Mouse (Mus musculus) midbrain, embryonic 13.5 days (tissue): ENCODE measurements around the gene Catsper3. TPM values are rescaled to one million over a fixed set of nuclear protein-coding genes. Genes with fewer than 3 reads are reported as not detected.

Source experiments
- ATAC-seq: fragments of 200-750 bp; cut with Nextera tagmentation; 2 replicates; pipeline ENCODE4 v1.8.0; 2017; ENCODE audit warnings: mild to moderate bottlenecking, moderate TSS enrichment, moderate library complexity
- H3K27ac ChIP-seq: fragments of 300-500 bp; sonication (generic); 2 replicates; pipeline ENCODE4 v1.5.1; 2015; ENCODE audit warnings: inconsistent platforms, mild to moderate bottlenecking, moderate library complexity
- H3K27me3 ChIP-seq: fragments of 300-500 bp; sonication (generic); 2 replicates; pipeline ENCODE4 v1.6.1; 2015; ENCODE audit warnings: mild to moderate bottlenecking, inconsistent platforms
- H3K36me3 ChIP-seq: fragments of 300-500 bp; sonication (generic); 2 replicates; pipeline ENCODE4 v1.6.1; 2015; ENCODE audit warnings: mild to moderate bottlenecking, inconsistent platforms
- H3K4me1 ChIP-seq: fragments of 300-500 bp; sonication (generic); replicated peaks from 2 replicates; pipeline ENCODE4 v1.6.1; 2015; ENCODE audit warnings: inconsistent platforms
- H3K4me2 ChIP-seq: fragments of 300-500 bp; sonication (generic); replicated peaks from 2 replicates; pipeline ENCODE4 v1.6.1; 2015; ENCODE audit warnings: moderate library complexity, mild to moderate bottlenecking, inconsistent platforms
- H3K4me3 ChIP-seq: fragments of 300-500 bp; sonication (generic); replicated peaks from 2 replicates; pipeline ENCODE4 v1.5.1; 2015; ENCODE audit warnings: mild to moderate bottlenecking, inconsistent platforms
- H3K9ac ChIP-seq: fragments of 300-500 bp; sonication (generic); replicated peaks from 2 replicates; pipeline ENCODE4 v1.6.1; 2015; ENCODE audit warnings: mild to moderate bottlenecking, inconsistent platforms
- H3K9me3 ChIP-seq: fragments of 300-500 bp; sonication (generic); 2 replicates; pipeline ENCODE4 v1.6.1; 2016; ENCODE audit warnings: mild to moderate bottlenecking, inconsistent platforms
- WGBS: fragments of 180-500 bp; shearing (Covaris S2); methylation state at CpG from one replicate; pipeline ENCODE4 v1.1.7; 2015; 5-methylcytosine and 5-hydroxymethylcytosine counted together
- polyA plus RNA-seq: library from polyadenylated mRNA; unstranded; fragments of >200 nt; fragmentation: Nextera tagmentation; extraction: Ambion mirVana; gene quantifications from 2 replicates; pipeline ENCODE4 v1.2.1, GENCODE M21; 2015

The Catsper3 gene
- polyA plus RNA-seq, 1 experiment from 2014 or later = 0.12 TPM

- H3K4me3 ChIP-seq = peak overlapping the region; percentile 6; the same call in 1 of the 2 replicates
- under 1% methylated on average over 50 of the region's 50 CpGs for WGBS
- peaks cover 93% of the 10 kb centered on the region for H3K27me3 ChIP-seq
- no peaks in the 10 kb centered on the region for H3K36me3 ChIP-seq
- H3K9ac ChIP-seq = no peak overlapping the region
- no peak overlapping the region for H3K27ac ChIP-seq
- H3K4me1 ChIP-seq = peaks cover 33% of the 10 kb centered on the region
- no peak overlapping the region for H3K4me2 ChIP-seq
- no peaks in the 10 kb centered on the region for H3K9me3 ChIP-seq
- ATAC-seq = no peak
Observed at GRCm38 (mm10) chr13:55828141-55829017, 44.0 kb downstream of the Catsper3 start.

DNA sequence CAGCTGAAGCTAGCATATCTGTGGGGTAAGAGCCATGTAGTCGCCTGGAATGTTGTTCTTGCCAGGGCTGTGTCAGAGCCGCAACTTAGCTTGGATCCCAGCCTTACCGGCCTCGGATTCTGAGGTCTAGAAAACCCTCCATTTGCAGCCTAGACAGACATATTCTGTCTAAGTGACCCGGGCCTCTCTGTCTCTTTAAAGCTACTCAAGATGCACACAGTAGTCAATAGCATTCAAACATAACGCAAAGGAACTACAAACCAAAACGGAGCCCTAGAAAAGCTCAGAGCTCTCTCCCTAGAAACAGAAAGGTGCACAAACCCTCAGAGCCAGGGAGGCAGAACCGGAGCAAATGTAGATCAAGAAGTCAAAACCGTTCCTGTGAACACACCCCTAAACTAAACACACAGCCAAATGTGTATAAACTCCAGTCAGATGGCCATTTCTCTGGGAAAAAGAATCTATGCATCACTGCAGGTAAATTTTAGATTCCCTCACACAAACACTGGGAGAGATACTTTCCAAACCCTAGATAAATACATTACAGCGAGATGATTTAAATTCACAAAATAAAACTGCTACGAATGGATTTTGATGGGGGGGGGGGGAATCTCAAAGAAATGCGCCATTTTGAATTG, 44.8 kb downstream of the Catsper3 start:
- Histone ChIP-seq H3K9ac (no peak overlapping the region), H3K9me3 (no peaks in the 10 kb centered on the region), H3K36me3 (no peaks in the 10 kb centered on the region), H3K4me2 (no peak overlapping the region), H3K27ac (no peak overlapping the region), H3K4me1 (peaks cover 33% of the 10 kb centered on the region), H3K27me3 (peaks cover 93% of the 10 kb centered on the region), H3K4me3 (no peak overlapping the region)
- no peak for ATAC-seq
- WGBS = 2% methylated on average over 12 of the region's 12 CpGs

DNA sequence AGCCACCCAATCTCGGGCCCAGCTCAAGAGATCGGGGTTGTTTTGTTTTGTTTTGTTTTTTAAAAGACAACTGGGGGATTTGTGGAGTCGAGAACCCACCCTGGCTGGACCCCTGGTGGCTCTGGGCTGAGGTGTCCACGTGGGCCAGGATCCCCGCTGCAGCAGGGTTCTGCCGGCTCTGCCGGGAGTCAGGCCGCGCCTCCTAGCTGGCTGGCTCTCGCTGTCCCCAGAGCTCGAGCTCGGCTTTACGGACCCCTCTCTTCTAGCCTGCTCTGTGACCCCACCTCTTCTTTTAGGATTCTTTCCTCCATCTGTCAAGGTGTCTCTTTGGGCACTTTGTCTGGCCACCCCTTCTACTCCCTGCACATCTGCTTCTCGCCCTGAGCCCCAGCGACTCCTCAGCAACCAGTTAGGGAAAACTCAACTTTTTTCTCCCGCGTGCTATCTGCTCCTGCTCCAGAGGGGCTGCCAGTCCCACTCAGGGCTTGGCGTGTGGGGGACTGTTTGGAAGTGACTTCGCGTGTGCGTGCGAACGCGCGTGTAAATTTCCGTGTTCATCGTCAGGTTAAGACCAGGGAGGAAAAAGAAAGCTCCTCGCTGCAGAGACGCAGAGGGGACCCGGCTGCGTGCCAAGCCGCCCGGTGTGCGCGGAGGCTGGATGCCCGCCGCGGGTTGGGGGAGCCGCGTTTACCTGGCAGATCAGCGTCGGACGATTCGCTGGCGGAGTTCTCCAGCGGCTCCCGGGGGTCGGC, 45.9 kb downstream of the Catsper3 start:
- peaks cover 29% of the 10 kb centered on the region for H3K4me1 ChIP-seq
- peaks cover 93% of the 10 kb centered on the region for H3K27me3 ChIP-seq
- under 1% methylated on average over 45 of the region's 48 CpGs for WGBS
- no peak overlapping the region for H3K27ac ChIP-seq
- no peak; the same call in 1 of the 2 replicates for ATAC-seq
- H3K9ac ChIP-seq = no peak overlapping the region
- peak overlapping the region; percentile 32; the same call in 1 of the 2 replicates for H3K4me2 ChIP-seq
- no peaks in the 10 kb centered on the region for H3K9me3 ChIP-seq
- H3K4me3 ChIP-seq = peak overlapping the region; percentile 15
- no peaks in the 10 kb centered on the region for H3K36me3 ChIP-seq

DNA sequence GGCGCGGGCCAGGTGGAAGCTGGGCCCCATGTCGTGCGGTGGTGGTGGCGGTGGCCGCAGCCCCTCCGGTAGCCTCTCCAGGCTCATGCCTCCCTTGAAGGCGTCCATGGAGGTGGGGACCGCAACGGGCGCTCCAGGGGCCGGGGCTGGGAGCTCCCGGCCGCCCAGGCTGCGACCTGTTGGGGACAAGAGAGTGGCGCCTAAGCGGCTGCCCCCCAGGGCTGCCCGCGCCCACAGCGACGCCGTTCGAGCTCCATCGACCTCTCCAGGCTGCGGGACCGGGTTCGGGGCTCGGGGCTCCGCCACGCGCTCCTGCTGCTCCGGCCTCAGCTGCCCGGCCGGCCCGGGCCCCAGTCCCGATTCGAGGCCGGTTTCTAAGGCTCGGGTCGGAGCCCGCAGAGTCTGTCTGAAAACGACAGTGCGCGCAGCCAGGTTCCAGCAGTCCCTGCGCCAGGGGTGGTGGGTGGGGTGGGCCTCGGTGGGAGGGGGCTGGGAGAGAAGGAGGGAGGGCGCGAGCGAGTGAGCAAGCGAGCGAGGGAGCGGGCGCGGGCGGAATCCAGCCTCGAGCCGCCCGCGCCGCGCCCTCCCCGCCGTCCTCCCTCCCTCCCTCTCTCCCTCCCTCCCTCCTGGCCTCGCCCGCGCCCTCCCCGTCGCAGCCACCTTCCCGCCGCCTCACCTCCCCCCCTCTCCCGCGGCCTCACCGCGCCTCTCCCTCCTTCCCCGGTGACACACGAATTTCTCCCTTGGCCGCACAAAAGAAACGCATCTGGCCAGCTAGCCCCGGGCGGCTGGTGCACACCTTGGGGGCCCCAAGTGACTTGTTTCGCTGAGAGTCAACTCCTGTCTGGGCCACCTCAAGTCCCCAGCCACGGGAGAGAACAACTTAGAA, 46.7 kb downstream of the Catsper3 start:
- under 1% methylated on average over 71 of the region's 82 CpGs for WGBS
- no peak overlapping the region for H3K27ac ChIP-seq
- peaks cover 33% of the 10 kb centered on the region for H3K4me1 ChIP-seq
- no peak for ATAC-seq
- H3K9me3 ChIP-seq = no peaks in the 10 kb centered on the region
- H3K9ac ChIP-seq = no peak overlapping the region
- no peaks in the 10 kb centered on the region for H3K36me3 ChIP-seq
- peaks cover 93% of the 10 kb centered on the region for H3K27me3 ChIP-seq
- peak overlapping the region; percentile 15 for H3K4me3 ChIP-seq
- H3K4me2 ChIP-seq = peak overlapping the region; percentile 32

DNA sequence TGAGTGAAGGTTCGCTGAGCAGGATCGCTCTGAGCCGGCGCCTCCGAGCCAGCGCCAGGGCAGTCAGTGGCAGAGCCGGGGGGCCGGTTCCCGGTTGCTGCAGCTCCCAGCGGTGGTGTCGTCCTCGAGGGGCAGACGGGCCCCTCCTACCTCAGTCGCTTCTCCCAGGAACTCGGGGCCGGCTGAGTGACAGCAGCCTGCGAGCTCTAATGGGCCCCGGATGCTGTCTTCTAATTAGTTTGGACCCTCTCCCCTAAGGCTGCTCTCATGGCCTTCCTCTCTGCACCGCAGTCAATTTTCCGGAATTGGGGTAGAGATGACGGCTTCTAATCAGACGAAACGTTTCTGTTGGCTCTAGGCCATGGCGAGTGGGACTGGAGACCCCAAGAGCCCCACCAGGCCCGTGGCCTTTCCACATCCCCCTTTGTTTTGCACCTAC, 47.4 kb downstream of the Catsper3 start:
- Histone ChIP-seq H3K4me1 (peaks cover 38% of the 10 kb centered on the region), H3K9me3 (no peaks in the 10 kb centered on the region), H3K36me3 (no peaks in the 10 kb centered on the region), H3K27me3 (peaks cover 95% of the 10 kb centered on the region), H3K9ac (no peak overlapping the region), H3K27ac (no peak overlapping the region), H3K4me3 (no peak overlapping the region), H3K4me2 (peak overlapping the region; percentile 32; the same call in 1 of the 2 replicates)
- no peak for ATAC-seq
- WGBS = under 1% methylated on average over 15 of the region's 25 CpGs

DNA sequence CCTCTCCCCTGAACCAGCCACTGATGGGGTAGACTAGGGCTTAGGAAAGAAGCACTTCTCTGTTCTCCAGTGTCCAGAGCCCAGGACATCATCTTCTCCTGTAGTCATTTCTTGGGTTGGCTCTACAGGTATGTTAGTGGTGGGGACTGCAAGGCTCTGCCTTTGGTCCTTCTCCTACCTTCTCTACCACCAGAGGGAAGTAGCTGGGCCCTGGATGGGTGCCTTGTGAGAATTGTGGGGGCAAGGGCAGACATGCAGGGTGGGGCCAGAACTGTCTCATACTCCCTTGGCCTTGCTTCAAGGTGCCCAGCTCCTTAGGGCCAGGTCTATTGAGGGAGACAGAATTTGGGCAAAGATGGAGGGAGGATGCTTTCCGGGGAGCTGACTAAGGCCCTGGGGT, 48.2 kb downstream of the Catsper3 start:
- H3K36me3 ChIP-seq = no peaks in the 10 kb centered on the region
- no peak overlapping the region for H3K4me2 ChIP-seq
- no peak overlapping the region for H3K4me3 ChIP-seq
- no peak for ATAC-seq
- peaks cover 99% of the 10 kb centered on the region for H3K27me3 ChIP-seq
- H3K9ac ChIP-seq = no peak overlapping the region
- no peaks in the 10 kb centered on the region for H3K9me3 ChIP-seq
- H3K4me1 ChIP-seq = peaks cover 43% of the 10 kb centered on the region
- 14% methylated on average over 1 of the region's 1 CpGs for WGBS
- no peak overlapping the region for H3K27ac ChIP-seq

GRCm38 (mm10) chr13:55833921-55834320, 49.6 kb downstream of the Catsper3 start:
- H3K4me2 ChIP-seq = no peak overlapping the region
- WGBS = 4% methylated on average over 7 of the region's 7 CpGs
- no peaks in the 10 kb centered on the region for H3K36me3 ChIP-seq

GRCm38 (mm10) chr13:55834667-55835066, 50.3 kb downstream of the Catsper3 start:
- H3K36me3 ChIP-seq = no peaks in the 10 kb centered on the region
- ATAC-seq = no peak
- 4% methylated on average over 5 of the region's 5 CpGs for WGBS

More at GRCm38 (mm10) chr13:55833921-55834320, 49.6 kb downstream of the Catsper3 start:
- no peak overlapping the region for H3K4me3 ChIP-seq
- H3K4me1 ChIP-seq = peaks cover 37% of the 10 kb centered on the region
- no peak overlapping the region for H3K9ac ChIP-seq
- no peak for ATAC-seq
- peaks cover 99% of the 10 kb centered on the region for H3K27me3 ChIP-seq
- no peaks in the 10 kb centered on the region for H3K9me3 ChIP-seq
- H3K27ac ChIP-seq = no peak overlapping the region

DNA sequence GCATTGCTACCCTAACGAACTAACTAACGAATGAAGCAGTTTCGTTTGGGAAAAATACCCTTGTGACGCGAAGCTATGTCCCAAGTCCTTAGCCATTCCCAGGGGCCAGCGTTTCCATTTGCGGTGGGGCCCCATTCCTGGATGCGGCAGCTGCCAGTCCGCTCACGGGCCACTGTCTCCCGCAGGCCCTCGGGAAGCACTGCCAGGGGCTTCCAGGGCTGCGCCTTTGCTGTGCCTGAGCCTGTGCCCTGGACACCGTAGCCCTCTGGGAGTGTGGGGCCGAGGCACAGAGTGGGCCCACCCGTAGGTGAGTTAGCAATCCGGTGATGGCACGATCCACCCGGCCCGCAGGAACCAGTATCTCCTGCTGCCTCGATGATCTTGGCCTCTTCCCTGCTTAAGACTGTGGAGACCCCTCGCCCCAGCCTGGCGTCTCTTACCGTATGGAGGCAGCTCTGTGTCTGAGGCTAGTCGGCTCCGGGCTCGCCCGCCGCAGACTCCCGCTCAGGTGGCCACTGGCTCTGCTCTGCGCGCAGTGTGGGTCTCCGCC, 51.3 kb downstream of the Catsper3 start:
- ATAC-seq = no peak
- Histone ChIP-seq H3K27ac (no peak overlapping the region), H3K27me3 (peaks cover 100% of the 10 kb centered on the region), H3K4me3 (peak overlapping the region; percentile 15), H3K9ac (no peak overlapping the region), H3K9me3 (no peaks in the 10 kb centered on the region), H3K4me1 (peaks cover 41% of the 10 kb centered on the region), H3K36me3 (no peaks in the 10 kb centered on the region), H3K4me2 (peak overlapping the region; percentile 10)
- WGBS = under 1% methylated on average over 33 of the region's 33 CpGs

More at GRCm38 (mm10) chr13:55834667-55835066, 50.3 kb downstream of the Catsper3 start:
- Histone ChIP-seq H3K4me3 (no peak overlapping the region), H3K27ac (no peak overlapping the region), H3K4me2 (no peak overlapping the region), H3K9ac (no peak overlapping the region), H3K4me1 (peaks cover 37% of the 10 kb centered on the region), H3K27me3 (peaks cover 100% of the 10 kb centered on the region), H3K9me3 (no peaks in the 10 kb centered on the region)

DNA sequence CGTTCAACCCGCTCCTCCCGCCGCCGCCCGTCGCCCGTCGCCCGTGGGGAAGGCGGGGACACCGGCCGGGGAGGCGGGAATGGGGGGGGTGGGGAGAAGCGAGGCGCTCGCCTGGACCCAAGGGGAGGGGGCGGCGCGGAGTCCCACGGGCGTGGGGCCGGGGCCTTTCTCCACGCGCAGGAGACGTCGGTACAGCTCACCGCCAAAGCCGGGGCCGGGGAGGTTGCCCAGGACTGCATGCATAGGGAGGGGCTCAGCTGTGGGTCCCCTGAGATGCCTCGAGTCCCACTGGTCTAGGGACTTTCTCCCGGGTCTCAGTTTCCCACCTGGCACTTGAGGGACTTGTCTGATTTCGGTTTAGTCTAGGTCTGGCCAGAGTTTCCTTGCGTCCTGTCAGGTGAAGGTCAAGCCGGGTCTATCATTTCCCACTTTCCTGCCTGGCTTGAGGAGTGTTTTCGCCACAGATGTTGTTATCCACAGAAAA, 51.8 kb downstream of the Catsper3 start, which contains the start of gene Pitx1:
Gene Pitx1, minus strand, starts transcription at position 51 of the 484 bp plus-strand sequence.
- ATAC-seq = no peak
- under 1% methylated on average over 26 of the region's 36 CpGs for WGBS
- H3K9ac ChIP-seq = no peak within 1 kb of the TSS
- H3K9me3 ChIP-seq = no peaks in the 10 kb centered on the region
- peaks cover 100% of the 10 kb centered on the region for H3K27me3 ChIP-seq
- no peak within 1 kb of the TSS for H3K27ac ChIP-seq
- H3K36me3 ChIP-seq = no peaks in the 10 kb centered on the region
- peak within 1 kb of the TSS; percentile 10 for H3K4me2 ChIP-seq
- H3K4me3 ChIP-seq = peak within 1 kb of the TSS; percentile 15
- H3K4me1 ChIP-seq = peaks cover 40% of the 10 kb centered on the region
